Mouse (Mus musculus): ENCODE measurements around the gene Rnf213.
A peak's percentile ranks its signal among the peaks of the same experiment; 100 is the strongest.

Rnf213 gene

DNA sequence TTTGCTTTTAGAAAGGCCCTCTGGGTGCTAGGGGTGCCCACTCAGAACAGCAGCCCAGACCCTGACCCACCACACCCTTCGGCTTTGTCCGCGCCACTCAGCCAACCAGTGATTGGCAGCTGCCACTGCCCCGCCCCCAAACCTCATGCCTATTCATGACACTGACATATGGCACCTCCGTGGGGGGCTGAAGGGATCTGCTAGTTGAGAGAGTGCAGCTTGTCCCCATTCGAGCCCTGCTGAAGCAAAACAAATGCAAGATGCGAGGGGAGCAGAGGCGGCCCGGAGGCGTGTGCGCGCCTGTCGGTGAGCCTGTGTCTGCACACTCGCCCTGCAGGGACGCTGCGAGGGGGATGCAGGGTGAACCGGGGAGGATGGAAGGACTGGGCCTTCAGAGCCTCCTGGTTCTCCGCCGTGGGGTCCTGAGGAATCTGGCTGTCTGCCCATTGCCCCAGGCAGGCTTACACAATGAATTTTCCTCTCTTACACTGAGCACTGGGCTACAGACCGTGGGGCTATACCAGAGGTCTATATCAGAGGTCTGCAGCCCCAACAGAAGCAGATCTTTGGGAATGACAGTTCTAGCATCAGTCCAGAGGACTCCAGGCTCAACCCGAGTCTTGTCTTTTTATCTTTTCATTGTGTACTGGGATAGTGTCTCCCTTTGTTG is 122.2 kb downstream of the Rnf213 start:
- peak; percentile 65 for DNase-seq (ENCODE audit: extremely low spot score)

DNA sequence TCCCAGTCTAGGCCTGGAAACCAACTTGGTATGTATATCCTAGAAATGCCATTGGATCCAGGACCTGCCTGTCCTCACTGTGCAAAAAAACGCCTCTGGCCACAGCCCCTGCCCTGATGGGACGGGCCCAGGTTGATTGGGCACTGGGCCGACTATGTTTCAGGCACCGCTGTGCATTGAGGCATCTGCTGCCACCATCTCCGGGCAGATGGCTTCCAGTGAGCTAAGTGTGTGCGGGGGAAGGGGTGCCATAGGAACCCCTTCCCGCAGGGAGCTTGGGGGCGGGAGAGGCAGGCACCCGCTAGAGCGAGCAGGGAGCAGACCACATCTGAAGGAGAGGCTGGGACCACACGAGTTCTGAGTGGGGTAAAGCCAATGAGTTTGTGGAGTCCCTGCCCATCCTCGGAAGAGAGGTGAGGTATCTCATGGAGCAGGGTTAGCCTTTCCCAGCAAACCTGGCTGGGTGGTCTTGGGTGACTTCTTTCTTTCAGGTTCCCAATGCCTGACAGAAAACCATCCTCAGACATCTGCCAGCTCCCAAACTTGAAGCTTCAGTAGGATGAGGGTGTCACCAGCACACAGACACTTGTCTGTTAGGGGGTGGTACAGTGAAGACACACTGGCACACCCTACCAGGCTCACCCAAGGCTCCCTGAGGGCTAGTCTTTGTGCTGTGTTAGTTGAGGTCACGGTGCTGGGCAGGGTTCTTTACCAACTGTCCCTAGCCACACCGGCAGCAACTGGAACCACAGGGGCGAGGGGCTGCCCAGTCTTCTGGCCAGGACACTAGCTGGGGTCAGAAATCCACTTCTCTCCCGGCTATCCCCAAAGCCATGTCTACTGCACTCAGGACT is 123.2 kb downstream of the Rnf213 start:
- DNase-seq (ENCODE audit: extremely low spot score) = no peak

DNA sequence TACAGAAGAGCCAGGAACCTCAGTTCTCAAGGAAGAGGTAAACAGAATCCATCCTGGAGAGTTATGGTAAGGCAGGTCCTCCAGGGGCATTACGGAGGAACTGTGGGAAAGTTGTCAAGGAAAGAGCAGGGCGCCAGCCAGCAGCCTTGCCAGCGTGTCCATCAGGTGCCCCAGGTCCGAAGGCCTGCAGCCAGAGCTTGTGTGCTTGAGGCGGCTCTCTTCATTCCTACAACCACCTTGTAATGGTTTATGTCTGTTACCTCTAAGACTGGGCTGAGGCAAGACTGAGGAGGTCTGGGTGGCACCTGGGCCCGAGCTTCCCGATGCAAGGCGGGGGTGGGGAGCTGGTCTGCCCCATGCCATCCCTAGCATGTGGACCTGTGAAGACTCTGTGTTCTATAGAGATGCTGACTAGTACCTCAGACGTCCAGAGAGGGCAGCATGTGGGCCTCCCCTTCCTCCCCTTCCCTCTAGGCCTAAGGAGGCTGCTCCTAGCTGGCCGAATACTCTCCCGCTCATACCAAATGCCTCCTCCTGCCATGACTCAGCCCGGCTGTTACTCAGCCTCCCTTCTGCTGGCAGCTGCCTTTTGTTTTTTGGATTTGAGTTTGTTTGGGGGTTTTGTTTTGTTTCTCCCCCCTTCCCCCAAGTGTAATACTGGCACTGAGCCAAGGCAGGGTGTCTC is 123.9 kb downstream of the Rnf213 start:
- no peak for DNase-seq (ENCODE audit: extremely low spot score)

DNA sequence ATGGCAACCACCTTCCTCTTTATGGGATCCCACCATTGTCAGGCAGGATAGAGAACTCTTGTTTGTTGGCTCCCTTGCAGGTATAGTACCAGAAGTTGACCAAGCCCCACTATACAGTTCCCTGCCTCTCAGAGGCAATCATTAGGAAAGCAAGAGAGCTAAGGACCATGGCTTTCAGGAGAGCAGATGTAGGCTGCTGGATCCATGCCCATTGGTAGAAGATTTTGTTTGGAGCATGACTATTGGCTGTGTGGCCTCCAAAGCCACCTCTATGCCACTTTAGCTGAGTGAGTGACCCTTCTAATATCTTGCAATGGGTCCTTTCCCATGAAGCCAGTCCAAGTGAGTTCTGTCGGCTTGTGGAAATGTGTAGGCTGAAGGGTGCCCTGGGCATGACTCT is 126.5 kb downstream of the Rnf213 start:
- no peak for DNase-seq (ENCODE audit: extremely low spot score)

DNA sequence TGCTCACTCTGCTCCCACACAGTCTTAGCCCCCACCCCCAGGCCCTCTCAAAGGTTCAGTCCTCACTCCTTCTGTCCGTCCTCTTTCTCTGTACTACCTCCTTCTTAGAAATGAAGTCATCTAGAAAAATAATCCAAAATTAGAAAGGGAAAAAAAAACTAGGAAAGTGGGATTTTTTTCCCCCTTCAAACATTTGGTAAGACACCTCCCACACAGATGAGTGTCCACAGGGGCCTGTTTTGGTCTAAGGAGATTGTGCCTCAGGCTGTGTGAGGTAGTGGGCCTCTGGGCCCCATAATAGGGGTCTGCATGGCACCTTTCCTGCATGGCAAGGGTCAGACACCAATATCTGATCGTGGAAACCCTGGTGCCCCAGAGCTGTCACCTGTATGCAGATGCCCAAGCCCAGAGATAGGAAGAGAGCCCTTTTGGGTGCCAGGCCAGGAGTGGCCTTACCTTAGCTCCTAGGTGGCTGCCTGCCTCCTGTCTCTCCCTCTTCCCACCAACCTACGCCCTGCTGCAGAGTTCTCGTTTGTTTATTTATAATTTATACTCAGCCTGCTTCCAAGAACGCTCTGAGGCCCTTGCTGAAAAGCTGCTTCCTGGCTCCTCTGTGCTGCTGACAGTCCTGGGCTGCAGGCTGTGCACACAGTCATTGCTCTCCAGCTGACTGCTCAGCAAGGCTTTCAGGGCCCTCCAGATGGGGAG is 127.3 kb downstream of the Rnf213 start:
- no peak for DNase-seq (ENCODE audit: extremely low spot score)

DNA sequence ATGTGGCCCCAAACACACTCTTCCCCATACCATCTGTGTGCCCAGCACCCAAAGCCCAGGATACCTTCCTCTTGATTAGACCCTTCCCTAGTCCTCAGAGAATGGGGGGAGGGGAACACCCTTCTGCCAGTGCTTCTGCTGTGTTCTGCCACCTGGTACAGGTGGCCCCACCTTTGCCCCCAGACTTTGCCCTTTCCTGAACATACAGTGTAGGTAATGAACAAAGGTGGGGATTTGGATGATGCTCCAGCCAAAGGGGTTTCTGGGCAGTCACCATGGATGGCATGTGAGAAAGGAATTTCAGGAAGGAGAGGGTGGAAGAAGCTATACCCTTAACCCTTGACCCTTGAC is 127.8 kb downstream of the Rnf213 start:
- DNase-seq (ENCODE audit: extremely low spot score) = no peak

DNA sequence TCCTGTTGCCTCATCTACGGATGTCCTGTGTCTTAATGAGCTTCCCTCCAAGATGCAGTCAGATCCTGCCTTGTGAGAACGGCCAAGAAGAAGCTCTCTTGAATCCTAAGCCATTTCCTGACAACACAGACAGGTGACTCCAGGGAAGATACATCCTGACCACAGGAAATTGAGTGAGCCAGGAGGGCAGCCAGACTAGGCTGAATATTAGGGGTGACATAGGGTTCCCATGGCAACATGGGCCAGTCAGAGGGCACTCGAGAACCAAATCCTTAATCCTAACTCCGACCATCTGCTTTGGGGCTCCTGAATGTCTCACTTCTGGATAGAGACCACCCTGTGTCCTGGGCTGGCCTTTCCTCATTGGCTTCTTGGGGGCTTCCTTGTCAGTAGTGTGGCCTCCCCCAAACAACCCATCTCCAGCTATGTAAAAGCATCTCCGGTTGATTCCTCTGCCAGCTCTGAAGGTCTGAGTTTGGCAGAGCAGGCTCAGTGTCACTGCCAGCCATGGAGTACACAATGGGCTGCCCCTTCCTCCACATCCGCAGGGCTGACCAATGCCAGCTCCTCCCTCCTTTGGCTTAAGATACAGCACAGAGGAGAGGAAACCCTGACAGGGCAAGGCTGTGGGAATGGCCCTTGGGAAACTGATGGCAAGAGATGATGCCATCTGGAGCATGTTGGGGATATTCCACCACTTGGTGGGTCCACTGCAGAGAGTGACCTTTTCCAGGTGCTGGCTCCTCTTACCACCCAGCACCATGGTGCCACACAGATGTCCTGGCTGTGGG is 129.2 kb downstream of the Rnf213 start:
- DNase-seq (ENCODE audit: extremely low spot score) = no peak

DNA sequence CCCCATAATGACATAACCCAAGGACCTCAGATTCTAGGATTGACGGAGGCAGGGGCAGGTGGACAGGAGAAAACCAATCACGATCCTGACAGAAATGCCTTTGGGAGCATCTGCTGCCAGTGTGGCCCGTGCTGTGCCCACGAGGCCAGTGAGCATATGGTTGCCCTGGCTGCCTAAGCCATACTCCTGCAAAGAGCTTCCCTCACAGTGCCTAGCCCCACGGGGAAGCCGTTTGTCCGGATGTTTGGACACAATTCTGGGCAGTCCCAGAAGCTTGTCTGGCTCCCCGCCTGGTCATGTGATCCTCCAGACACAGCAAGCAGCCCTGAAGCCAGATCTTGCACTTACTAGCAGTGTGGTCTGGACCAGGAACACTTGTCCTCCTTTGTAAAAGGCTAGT is 129.9 kb downstream of the Rnf213 start:
- DNase-seq (ENCODE audit: extremely low spot score) = no peak

DNA sequence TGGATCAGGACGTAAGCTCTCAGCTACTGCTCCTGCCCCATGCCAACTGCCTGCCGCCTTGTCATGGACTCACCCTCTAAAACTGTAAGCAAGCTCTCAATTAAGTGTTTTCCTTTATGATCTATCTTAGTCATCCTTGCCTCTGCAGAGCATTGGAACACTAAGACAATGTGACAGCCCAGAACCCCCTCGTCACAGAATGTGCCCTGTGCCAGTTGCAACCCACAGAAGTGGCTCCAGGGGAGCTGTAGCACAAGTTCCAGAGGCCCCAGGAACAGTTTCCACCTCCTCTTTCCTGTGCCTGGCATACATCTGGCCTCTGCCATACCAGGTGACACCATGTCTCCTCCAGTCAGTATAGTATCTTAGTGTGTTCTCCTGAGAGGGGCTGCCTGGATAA is 130.5 kb downstream of the Rnf213 start:
- DNase-seq (ENCODE audit: extremely low spot score) = no peak

DNA sequence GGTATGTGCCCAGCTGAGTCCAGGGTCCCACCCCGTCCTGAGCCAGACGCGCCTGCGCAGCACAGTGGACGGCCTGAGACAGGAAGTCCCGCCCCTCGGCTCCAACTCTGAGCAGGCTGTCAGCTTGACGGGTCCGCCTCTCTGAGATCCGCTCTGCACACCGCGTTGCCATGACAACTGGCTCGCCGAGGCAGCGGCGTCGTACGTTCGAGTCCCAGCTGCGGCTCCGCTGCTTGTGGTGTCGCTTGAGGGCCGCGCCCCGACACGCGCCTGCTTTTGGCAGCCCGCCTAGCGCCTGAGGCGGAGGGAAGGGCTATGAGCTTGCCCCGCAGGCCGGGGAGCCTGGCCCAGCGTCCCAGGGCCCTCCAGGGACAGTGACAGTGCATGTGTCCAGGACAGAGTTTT is 131.6 kb downstream of the Rnf213 start:
- DNase-seq (ENCODE audit: extremely low spot score) = peak; percentile 86

DNA sequence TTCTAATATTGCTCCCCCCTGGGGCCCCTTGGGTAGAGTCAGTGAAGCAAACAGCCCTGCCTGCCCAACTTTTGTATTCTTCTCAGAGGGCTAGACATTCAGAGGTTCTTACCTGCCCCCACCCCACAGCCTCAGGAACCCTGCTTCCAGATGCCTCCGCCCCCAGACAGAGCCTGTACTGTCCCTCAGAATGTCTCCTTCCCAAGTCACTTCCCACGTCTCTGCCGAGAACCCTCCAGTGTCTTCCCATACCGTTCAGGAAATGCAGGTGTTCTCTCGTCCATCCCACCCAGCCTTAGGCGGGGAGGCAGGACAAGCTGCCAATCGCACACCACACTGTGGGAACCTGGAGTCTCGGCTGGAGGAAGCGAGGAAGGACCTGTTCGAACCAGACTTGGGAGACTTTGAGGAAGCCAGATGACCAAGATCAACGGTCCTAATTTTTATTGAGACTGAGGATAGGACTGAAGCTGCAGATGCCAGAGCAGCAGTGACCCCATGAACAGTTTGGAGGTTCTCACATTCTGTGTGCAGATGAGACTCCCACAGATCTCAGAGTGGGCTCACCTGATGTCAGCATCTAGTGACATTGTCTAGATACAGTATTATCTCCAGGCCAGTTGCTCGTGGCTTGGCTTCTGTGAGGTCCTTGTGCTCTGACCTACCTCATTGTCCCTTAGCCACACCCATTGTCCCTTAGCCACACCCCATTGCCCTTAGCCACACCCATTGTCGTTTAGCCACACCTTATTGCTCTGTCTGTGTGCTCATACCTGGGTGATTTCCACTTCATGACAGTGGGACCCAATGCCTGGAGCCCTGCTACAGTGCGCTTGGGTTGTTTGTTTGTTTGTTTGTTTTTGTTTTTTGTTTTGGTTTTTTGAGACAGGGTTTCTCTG is 133.4 kb downstream of the Rnf213 start:
- no peak for DNase-seq (ENCODE audit: extremely low spot score)

DNA sequence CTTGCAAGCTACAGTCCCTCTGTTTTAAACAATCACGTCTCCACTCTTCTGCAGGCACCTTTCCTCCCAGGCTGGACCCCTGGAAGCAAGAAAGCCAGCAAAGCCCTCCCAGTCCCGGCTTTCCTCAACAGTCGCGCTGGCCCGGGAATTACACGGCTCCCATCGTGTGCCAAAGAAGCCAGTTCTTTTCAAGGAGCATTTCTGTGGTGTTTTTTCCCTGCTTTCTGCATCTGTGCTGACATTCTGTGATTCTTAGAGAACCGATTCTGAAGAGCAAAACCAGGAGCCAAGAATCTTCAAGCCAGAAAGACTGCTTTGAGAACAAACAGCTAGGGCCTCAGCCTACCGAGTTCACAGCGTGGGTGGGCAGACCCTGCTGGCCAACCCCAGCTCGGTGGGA is 136.0 kb downstream of the Rnf213 start:
- DNase-seq (ENCODE audit: extremely low spot score) = no peak

DNA sequence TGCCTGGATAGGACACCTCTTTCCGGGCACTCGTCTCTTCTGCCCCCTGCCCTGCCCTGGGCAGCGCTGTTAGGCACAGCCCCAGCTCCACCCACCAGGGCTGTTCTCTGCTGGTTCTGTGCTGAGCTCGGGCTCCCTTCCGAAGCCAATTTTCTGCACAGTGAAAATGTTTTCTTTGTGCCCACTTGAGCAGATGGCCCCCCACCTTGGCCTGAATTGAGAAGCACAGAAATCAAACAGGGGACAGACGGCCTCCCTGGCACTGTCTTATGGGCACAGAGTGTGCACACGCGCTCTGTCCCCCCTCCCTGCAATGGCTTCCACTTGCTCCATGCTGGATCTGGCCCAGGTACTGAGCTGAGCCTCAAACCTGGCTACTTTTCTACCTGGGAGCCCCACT is 139.6 kb downstream of the Rnf213 start:
- DNase-seq (ENCODE audit: extremely low spot score) = no peak

DNA sequence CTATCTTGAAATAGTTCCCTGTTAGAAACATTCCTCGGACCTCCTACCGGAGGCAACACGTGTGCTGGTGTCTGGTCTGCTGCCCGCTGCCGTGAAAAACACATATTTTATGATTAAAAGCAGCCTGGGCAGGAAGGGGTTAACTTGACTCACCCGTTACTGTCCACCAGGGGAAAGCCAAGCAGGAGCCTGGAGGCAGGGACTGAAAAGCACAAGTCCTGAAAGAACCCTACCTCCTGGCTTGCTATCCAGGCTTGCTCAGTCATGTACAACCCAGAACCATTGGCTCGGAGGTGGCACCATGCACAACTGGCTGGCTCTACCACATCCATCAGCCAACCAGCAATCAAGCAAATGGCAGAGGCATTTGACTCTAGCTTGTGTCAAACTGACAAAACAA is 140.8 kb downstream of the Rnf213 start:
- DNase-seq (ENCODE audit: extremely low spot score) = no peak

Measured in embryo, embryonic 9.5 days (tissue).